Mouse (Mus musculus): ENCODE data around the gene Ppp2r5c.

Gene Ppp2r5c

DNA sequence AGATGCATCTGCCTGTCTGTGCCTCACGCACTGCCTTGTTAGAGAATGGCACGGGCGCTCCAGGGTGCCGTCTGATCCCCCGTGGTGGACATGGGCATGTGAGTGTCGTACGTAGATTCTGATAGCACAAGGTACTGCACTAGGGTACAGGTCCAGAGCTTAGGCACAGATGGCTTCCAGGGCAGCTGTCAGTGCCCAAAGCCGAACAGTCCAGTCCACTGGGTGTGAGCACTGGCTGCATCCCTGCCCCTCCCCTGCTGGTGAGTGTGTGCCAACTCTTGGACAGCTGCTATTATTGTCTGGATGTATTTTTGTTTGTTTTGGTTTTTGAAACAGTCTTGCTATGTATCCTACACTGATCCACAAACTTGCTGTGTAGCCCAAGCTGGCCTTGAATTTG, 68.8 kb downstream of the Ppp2r5c start:
- no peak for DNase-seq

DNA sequence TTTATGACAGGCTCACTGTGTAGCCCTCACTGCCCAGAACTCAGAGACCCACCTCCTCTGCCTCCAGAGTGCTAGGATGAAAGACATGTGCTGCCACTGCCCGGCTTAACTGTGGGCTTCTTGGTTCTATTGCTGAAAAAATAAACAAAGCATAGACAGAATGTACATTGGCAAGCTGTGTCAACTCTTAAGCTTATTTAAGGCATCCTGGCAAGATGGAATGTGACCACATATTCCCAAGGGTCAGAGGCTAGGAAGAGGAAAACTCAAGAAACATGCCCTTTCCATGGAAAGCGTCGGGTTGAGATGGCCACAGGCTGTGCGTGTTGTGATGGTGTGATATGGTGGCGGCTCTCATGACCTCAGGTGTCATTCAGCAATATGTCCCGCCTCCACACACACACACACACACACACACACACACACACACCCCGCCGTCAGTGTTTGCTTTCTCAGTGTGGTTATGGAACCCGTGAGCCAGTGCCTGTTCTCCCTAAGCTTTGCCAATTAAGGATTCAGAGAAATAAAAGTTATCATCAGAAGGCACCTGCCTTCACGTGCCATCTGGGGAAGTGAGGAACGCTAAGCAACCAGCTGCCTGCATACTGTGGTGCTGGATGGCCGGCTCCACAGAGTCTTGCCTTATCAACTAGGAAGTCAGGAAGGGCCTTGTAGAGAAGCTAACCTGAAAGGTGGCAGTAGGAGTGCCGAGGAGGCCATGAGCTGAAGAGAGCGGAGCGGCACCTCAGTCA, 73.5 kb downstream of the Ppp2r5c start:
- DNase-seq: no peak

DNA sequence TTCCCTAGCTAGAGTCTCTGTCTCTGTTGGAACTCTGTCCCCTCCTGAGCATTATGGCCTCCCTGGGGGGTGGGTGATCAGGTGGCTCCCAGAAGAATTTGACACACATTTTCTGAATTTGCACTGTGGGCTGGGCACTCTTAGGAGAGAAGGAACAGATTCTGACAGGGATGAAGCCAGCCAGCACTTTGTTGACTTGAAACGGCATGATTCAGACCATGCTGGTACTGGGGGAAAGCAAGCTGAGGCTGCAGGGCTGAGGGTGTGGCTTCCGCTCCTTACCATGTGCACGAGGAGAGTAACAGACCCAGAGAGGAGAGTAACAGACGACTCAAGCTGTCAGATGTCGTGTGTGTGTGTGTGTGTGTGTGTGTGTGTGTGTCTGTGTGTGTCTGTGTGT, 76.6 kb downstream of the Ppp2r5c start:
- no peak for DNase-seq

GRCm38 (mm10) chr12:110532711-110533110, 85.8 kb downstream of the Ppp2r5c start:
- no peak for DNase-seq

DNA sequence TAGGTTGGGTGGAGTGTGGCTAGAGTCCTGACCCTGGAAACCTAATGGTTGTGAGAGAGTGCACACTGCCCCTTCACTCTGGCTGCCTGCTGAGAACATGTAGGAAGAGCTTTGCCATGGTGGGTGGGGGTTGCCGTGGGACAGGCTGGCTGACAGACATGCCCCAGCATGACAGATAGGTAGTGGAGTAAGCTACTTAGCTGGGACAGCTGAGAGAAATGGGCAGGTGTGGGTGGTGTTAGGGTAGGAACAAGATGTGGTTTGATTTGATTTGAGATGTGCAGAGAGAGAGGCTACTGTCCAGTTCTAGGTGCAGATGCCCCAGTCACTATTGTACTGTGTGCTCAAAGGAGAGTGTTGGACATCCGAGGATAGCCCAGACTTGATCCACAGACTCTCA, 86.2 kb downstream of the Ppp2r5c start:
- DNase-seq: no peak

DNA sequence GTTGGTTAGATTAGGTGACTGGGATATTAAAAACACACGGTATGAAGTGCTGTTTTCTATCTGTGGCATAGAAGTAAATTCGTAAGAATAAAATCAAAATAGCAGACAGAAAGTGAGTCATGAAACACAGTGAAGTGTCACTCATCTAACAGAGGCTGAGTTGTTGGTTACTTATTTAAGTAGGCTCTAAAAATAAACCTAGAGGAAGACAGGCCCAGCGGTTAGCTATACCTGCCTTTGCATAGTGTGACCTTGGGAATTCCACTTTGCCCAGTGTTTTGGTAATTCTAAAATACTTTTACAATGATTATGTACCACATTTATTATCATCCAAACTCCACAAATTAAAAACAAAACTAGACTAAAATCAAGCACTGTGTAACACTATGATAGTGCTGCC, 86.9 kb downstream of the Ppp2r5c start:
- DNase-seq: no peak

DNA sequence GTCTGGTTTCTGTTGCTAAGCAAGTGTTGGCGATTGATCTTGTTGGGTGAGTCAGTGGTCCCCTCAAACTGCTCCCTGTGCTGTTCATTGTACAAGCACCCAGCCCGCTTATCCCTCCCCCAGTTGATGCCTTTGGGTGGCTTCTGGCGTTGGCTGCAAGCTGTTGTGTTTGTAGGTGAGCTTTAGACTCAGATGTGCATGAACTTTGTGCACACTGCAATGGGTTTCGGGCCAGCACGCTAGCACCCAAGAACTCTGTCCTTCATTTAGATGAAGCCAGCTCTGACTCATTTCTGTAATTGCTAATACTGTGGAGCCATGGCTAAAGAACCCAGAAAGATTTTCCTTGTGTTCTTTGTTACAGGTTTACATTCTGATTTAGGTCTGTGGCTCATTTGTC, 88.4 kb downstream of the Ppp2r5c start:
- no peak for DNase-seq

GRCm38 (mm10) chr12:110537751-110538150, 90.8 kb downstream of the Ppp2r5c start:
- DNase-seq: no peak

- no peak for DNase-seq
Observed at GRCm38 (mm10) chr12:110539346-110539745, 92.4 kb downstream of the Ppp2r5c start.

DNA sequence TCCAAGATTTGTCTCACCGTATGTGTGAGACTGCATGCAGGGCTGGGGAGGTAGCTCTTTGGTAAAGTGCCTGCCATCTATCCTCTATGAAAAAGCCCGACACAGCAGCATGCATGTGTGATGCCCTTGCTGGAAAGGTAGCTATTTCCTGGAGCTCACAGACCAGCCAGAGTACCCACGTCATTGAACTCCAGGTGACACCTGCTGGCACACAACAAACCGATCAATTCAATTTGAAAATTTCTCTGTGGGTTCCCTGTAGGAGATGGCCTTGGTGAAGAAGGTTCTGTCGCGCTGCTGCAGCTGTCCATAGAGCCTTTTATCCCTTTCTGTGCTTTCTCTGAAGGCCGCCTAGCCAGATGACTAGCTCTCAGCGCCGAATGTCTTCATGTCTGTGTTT, 92.9 kb downstream of the Ppp2r5c start:
- DNase-seq: no peak

DNA sequence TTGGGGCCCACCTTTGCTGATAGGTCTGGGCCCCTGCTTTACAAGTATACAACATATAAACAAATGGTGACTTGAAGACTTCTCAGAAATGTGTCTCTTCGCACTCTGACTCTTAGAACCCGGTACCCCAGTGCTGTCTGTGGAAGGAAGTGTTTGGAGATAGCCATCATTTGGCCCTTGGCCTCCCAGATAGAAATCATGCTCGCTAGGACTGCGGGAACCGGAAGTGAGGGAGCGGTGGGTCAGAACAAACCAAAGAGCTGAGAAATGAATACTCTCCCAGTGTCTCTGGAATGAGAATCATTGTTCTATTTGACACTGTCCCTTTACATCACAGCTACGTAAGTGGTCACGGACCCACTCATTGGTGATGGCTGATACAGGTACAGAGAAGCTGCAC, 93.4 kb downstream of the Ppp2r5c start:
- no peak for DNase-seq

GRCm38 (mm10) chr12:110541001-110541400, 94.1 kb downstream of the Ppp2r5c start:
- DNase-seq: no peak

DNA sequence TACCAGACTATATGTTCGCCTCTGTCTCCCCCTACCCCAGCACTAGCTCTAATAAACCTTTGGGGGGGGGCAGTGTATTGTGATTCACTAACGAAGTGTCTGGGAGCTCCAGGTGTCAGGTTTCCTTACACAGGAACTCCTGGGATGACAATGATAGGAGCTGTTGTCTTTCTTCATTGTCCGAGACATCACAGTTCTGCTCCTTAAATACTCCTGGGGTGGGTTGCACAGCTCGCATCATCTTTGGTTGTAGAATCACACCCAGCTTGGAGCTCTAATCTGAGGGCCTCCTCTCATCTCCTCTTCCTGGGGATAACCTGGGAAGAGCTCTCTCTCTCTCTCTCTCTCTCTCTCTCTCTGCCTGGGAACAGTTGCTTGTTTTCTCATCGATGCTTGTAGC, 94.6 kb downstream of the Ppp2r5c start:
- no peak for DNase-seq

DNA sequence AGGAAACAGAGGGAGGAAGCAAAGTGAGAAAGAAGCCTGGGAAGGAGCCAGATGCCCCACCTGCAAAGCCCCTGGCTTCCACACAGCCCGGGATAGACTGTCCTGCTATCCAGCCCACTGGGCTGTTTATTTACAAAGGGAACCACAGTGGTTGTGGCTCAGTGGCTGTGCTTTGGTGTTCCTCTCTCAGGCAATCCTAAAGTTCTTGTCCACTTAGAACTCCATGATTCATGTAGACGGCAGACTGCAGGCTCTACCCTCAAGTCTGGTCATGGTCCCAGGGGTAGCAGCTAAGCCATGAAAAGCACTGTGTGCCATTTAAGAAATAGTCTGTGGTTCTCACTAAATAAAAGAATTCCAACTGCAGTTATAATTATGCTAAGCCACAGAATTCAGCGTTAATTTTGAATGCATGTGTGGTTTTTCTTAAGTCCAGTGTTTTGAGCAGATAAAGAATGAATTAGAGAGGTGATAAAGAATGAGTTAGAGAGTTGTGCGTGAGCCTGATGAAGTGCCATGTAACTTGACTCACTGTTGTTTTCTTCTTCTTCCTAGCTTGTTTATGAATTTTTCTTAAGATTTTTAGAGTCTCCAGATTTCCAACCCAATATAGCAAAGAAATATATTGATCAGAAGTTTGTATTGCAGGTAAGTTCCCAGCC, 98.3 kb downstream of the Ppp2r5c start:
- no peak for DNase-seq

DNA sequence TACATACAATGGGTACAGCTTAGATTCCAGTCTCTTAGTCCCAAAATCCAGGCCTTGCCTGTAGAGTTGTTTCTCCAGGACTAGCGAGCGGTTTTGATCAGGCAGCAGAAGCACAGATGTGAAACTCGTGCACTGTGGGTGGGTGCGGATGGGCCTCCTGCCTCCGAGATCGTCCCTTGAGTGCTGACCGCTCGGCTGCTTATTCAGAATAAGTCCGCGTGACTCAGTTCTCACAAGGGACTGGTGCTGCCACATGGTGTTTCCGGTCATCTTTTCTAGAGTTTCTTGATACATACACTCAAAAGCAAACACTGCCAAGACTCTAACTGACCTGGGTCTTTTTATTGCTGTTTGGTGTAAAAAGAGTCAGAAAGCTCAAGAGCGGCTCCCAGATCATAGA, 100.7 kb downstream of the Ppp2r5c start:
- no peak for DNase-seq

DNA sequence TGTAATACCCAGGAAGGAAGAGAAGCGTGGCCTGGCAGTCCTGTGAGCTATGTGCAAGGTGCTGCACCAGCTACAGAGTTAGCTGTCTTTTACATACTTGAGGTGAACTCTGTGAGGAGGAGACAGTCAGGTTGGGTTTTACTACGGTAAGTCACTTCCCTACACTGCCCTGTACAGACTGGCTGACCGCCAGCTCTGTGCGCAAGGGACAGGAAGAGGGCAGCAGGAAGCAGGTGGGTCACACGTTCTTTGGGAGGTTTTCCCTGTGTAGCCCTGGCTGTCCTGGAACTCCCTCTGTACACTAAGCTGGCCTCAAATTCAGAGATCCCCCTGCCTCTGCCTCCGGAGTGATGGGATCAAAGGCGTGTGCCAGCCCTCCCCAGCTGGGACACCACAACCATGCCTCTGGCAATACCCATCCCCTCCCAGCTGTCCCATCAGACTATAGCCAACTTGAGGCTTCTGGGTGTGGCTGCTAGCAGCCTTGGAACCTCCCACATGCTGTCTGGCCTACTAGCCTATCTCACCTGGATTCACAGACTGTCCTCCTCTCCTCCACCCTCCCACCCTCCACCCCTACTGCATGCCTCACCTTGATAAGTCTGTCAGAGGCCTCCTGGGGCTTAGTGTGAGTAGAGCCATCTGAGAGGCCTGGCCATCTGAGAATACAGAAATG, 102.7 kb downstream of the Ppp2r5c start:
- no peak for DNase-seq

GRCm38 (mm10) chr12:110550364-110550763, 103.4 kb downstream of the Ppp2r5c start:
- no peak for DNase-seq

GRCm38 (mm10) chr12:110552113-110552512, 105.2 kb downstream of the Ppp2r5c start:
- DNase-seq: no peak

DNA sequence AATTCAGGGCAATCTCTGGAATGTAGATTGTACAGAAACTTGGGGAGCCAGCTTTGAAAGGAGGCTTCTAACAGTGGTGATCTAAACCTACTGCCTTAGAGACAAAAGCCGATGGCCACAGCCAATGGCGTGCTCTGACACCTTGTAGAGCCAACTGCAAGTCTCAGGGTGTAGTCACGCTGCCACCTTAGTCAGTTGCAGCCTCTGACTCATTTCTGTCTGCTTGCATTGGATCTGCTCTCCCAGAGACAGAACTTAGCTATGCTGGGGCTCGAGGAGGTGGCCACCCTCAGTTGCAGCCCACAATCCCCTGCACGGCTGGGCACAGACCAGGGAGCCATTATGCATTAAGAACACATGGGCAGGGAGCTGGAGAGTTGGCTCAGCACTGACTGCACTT, 106.4 kb downstream of the Ppp2r5c start:
- no peak for DNase-seq

DNA sequence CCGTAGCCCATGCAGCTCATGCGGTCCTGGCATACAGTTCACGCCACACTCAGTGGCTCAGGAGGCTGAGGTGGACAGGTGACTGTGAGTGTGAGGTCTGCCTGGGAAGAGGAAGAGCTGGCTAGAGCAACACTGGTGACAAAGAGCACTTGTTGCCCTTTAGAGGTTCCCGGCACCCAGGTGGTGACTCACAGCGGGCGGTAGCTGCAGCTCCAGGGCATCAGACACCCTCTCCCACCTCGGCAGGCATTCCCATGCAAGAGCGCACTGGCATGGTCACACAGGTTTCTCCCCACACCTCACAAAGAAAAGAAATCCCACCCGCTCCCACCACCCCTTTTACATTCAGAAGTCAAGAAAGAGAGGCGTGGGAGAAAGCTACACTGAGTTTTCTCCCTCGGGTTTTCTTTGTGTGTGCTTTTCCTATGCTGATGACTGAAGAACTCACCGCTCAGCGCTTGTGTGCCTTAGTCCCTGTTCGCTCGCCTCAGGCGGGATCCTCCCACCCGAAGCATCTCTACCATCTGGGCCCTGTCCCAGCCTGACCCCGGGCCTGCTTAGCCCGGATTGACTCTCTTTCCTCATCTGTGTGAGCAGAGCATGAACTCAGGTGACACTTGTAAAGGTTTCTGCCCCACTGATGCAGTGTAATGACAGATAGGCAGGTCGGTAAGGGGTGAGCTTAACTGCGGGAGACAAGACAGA, 108.8 kb downstream of the Ppp2r5c start:
- no peak for DNase-seq

GRCm38 (mm10) chr12:110556861-110557628, 110.1 kb downstream of the Ppp2r5c start:
- DNase-seq: no peak

- DNase-seq: no peak
Observed at GRCm38 (mm10) chr12:110558175-110558574, 111.3 kb downstream of the Ppp2r5c start.

GRCm38 (mm10) chr12:110563383-110563782, 116.5 kb downstream of the Ppp2r5c start:
- DNase-seq: no peak

Measured in B cell, adult 2 months (primary cell).